Mouse (Mus musculus) gastrocnemius, postnatal 4 days (tissue): ENCODE data around the gene Rab23. TPM values are rescaled to one million over a fixed set of nuclear protein-coding genes. Genes with fewer than 3 reads are reported as not detected.
"Not testable (repeated sequence)": the region's sequence is repeated elsewhere in the genome, so short reads cannot be mapped to it uniquely, and the experiment has no call there.

Experiments used
- DNase-seq, 2 experiments: peaks; one replicate each; pipeline ENCODE4 v3.0.0; 2021 to 2022; ENCODE audit warnings: low spot score in 2 of 2, mixed read lengths in 2 of 2
- total RNA-seq, 2 experiments: library from RNA; stranded (reverse); gene quantifications; 2 replicates each; pipeline ENCODE4 v1.2.3; 2021

Gene Rab23
- total RNA-seq, 2 experiments from 2014 or later = 18.4 to 19.7 TPM

DNA sequence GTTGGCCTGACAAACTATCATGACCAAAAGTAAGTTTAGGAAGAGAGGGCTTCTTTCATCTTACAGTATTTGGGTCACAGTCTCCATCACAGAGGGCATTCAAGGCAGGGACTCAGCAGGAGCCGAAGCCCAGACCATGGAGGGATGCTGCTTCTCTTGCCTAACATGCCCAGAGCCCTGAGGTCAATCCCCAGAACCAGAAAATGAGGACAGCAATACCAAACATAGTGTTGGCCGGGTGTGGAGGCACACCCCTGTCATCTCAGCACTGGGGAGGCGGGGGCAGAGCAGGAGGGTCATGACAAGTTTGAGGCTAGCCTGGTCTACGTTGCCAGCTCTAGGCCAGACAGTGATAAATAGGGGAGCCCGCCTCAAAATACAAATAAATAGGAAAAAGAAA, 5.4 kb downstream of the Rab23 start:
- no peak for DNase-seq

DNA sequence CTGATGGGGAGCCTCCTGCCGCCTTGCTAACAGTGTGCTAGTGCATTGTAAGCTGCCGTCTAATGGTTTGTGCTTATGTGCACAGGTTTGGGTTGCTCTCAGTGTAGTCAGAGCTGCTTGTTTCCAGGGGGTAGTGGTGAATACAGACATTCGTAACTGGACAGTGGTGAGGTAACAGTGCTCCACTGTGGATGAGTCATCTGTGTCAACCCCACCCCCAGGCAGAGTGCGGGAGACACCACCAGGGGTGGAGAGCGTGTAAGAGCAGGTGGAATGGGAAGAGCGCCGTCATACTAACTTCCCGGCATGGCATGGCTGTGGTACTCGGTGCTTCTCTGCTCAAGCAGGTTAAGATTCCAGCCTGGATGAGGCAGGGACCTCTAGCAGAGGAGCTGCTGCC, 13.4 kb downstream of the Rab23 start:
- no peak for DNase-seq

DNA sequence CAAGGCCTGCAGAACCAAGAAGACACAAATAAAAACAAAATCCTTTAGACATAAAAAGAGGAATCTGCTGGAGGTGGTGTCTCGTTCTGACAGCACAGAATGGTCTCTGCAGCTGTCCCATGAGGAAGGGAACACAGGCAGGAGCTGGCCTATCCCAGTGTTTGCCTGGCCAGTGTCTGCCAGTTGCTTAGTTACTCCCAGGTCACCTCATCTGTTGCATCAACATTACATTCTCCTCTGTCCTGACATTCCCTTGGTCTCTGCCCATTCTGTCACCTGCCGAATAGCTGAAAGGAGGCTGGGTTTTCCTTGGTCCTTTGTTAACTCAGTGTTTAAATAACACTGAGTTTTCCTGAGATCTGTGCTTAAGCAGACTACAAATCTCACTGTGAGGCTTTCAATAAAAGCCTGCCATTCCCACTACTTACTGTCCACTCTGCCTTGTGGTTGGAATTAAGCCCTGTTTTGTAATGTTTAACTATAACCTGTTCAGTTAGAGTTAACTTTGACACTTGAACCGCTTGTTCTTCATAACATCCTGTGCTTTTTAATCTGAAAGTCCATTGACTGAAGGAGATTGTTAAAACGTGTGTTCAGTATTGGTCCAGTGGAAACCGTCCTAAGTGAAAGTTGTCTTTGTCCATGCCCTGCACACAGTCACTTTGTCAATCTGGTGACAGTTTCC, 14.5 kb downstream of the Rab23 start:
- no peak for DNase-seq

DNA sequence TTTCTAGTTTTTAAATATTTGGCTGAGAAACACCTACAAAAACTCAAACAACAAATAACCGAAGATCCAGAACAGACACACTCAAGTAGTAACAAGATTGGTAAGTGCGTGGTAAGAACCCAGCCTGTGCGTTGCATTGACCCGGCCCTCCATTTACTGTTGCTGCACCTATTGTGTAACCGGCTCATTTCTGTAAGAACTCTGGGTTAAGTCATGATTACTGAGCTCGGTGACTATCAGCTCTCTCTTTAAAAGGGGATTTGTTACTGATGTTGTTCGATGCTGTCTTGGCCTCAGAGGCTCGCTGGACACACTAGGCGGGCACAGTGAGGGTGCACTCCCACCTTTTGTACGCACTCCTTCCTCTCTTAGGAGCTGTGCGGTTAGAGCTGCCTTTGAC, 18.6 kb downstream of the Rab23 start:
- no peak for DNase-seq

DNA sequence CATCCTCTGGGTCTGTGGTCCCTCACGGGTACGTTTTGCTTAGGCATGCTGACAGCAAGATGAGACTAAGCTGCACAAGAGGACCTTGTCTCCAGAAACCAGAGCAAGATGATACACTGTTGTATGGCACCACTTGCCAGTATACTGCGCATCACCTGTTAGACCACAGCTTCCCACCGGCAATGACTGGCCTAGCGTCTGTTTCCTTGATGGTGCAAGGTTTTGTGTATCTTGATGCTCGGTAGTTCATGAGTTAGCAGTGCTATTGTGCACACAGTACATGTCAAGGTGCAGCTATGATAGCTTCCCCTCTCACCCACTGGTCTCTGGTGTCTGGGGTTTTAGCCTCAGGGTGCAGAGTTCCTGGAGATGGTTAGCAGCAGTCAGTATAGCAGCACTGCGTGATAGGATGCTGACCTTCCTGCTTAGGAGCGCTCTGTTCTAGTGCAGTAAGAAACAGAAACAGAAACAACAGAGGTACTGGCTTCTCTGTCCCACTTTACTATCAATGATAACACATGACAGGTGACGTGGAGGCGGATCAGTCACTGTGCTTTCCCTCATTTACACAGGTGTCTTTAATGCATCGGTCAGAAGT, 19.1 kb downstream of the Rab23 start:
- no peak for DNase-seq

DNA sequence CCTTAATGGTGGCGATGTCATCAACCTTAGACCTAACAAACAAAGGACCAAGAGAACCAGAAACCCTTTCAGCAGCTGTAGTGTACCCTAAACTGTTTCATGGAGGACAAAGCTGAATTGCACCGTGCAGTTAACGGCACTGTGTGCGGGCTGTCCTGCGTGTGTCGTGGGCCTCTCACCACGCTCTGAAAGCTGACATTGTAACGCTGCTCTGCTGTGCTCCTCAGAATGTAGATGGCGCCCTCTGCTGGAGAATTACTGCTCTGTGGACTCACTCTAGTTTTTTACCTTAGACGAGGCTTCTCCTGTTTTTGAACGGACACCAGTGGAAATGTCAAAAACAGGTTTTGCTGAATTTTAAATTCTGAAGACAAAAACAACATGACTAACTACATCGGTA, 19.6 kb downstream of the Rab23 start:
- DNase-seq = peak; percentile 70 to 84

DNA sequence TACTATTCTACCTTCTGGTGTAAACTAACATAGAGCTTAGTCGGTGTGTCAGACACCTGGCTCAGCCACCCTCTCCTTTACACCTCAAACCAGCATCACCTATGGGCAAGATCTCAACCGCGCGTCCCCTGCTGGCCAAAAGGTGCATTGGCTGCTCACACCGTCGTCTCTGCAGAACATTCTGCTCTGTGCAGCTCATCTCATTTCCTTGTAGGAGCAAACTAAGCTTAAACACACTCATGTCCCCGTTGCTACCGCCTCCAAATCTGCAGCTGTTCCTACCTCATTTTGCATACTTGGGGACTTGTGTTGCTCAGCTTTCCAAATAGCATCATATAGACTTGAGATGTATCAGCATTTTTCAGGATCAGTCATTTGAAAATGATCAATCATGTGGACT, 23.2 kb downstream of the Rab23 start:
- no peak for DNase-seq

DNA sequence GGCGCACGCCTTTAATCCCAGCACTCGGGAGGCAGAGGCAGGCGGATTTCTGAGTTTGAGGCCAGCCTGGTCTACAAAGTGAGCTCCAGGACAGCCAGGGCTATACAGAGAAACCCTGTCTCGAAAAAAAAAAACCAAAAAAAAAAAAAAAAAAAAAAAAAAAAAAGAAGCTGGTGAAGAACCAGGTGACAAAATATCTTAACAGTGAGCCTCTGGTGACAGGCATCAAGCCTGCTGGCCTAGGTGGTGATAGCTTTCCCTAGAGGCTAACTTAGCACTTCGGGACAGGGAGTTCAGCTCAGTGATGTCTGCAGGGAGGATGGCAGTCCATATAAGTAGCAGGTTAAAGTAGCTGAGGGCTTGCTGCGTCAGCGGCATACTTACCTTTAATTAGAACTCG, 25.1 kb downstream of the Rab23 start:
- DNase-seq = not testable (repeated sequence)

DNA sequence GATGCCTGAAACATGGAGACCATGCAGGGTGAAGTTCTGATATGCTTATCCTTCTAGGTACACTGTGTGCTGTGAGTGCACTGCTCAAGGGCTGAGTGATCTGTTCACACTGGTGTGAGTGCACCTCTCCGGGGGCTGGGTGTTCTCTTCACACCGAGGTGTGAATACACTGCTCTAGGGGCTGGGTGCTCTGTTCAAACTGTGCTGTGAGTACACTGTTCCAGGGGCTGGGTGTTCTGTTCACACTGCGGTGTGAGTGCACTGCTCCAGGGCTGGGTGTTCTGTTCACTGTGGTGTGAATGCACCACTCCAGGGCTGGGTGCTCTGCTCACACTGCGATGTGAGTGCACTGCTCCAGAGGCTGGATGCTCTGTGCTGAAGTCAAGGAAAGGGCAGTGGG, 26.2 kb downstream of the Rab23 start:
- no peak for DNase-seq

DNA sequence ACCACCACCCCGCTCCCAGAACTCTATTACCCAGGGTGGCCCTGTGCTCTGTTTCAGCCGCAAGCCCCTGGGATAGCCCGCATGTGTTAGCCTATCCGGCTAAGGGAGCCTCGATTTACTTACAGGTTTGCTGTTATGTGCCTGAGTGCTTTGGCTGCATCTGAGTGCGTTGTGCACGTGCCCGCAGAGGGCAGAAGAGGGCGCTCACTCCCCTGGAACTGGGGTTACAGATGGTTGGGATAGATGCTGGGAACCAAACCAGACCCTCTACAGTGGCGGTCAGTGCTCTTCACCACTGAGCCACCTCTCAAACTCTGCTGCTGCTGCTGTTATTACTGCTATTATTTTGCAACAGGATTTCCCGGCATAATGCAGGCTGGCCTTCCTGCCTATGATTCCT, 29.4 kb downstream of the Rab23 start:
- no peak for DNase-seq

DNA sequence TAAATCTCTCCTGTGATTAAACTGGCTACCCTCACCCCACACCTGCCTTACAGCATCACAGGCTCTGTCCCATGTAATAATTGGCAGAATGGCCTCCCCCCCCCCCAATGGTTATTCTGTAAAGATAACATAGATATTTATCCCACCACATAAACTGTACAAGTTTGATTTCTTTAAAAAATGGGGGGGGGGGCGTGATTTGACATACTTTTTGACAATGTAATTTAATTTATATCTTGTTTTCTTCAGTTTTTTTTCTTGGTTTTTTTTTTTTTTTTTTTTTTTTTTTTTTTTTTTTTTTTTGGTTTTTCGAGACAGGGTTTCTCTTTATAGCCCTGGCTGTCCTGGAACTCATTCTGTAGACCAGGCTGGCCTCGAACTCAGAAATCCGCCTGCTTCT, 30.0 kb downstream of the Rab23 start:
- not testable (repeated sequence) for DNase-seq

DNA sequence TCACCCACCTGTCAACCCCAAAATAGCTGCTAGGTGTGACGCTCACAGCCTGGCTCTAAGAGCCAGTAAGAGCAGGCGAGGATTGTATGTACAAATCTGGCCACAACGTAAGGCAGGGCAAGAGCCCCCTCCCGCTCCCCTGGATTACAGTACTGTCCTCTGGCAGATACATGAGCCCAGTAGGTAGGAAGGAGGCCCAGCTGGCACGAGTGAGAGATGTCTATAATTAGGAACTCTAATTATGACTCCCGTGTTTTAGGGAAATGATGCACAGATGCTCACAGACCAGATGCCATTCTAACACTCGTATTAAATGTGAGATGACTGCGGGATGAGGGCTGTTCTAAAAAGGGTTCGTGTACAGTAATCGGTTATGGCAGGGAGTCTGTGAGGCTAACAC, 31.6 kb downstream of the Rab23 start:
- no peak for DNase-seq

DNA sequence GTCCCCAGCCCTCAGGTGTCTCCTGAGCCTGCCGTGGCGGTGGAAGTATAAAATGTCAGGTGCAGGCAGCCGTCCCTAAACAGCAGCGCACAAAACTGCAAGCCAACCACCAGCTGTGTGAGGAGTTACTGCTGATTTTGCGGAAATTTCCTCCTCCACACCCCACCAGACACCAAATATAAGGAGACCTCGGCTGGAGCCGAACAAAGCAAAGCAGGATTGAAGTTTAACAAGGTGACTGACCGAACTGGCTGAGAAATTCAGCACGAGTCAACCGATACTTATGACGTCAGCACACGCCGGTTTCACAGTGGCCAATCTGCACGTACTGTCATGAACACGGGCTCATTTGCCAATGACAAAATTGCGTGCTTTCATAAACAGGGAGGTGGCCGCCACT, 34.4 kb downstream of the Rab23 start:
- no peak for DNase-seq

DNA sequence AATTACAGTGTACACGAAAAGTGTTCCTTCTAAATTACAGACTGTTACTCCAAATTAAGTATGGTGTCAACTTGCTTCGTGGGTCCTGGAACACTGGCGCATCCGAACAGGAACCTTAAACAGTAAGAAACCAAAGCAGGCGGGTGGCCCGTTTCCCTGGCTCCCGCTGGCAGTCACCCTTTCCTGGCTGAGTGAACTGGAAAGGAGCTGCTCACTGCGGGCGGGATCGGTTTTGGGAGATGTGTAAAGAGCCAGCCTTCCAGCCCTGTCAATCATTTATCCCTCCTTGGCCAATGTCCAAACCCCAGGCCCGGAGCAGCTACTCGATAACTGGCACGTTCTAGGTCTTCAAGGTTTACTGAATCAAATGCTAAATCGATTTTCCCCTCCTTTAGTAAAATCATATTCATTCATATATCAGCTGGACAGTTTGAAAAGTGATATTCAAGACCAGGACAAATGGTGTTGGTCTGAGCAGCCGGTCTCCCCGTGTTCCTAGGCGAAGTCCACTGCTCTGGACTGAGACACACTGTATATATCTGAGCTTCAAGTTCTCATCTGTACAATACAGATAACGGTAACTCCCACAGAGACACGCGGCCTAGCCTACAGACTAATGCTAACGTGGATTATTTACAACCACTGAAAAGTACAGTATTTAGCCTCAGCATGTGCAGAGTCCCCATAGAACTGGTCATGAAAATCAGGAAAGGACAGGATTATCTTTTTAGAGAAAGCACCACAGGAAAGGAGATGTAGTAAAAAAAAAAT, 35.5 kb downstream of the Rab23 start:
- no peak for DNase-seq

DNA sequence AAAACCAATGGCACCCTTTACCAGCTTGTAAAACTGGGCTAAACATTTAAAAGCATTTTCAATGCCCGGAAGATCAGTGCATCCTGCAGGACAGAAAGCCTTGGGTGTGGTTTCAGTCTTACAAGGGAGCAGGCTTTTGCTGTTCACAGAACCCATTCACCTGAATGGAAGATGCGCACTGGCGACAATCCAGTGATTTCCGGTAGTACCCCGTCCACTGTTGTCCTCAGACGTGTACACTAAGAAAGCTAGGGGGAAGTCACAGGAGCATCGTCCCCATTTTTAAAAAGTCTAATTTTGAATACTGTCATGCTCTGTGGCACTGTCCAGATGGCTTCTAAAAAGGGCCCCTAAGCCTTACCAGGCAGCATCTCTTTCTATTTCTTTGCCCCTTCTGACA, 36.1 kb downstream of the Rab23 start:
- DNase-seq = no peak

DNA sequence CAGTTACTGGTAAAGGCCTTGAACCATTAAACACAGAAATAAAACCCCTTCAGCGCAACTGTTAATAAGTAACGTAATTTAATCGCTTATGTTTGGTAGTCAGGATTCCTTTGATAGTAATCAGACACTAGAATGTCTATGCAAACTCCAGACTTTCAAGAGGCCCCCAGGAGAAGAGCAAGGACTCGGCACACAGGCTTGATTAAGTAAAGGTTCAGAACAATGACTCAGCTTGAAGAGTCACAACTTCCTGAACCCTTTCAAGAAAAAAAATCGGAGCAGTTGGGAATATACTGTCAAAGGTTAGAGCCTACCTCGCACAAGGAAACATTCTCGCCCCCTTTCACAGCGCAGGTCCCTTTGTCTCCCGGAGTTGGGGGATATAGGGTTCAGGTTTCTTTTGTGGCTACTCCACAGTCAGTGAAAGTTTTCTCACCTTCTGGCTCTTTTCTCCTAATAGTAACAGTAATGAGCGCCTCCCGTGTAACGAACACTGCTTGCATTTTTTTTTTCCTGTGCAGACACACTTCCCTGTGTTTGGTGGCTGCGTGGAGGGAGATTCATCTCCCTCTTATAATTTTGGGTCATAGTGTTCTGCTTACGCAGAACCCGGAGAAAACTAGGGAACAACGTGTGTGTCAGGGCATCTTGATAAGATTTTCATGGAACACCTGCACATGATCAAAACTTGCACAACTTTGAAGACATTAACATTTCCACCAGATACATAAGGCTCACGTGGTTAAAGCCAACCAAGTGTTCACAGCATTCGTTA, 36.8 kb downstream of the Rab23 start:
- no peak for DNase-seq

DNA sequence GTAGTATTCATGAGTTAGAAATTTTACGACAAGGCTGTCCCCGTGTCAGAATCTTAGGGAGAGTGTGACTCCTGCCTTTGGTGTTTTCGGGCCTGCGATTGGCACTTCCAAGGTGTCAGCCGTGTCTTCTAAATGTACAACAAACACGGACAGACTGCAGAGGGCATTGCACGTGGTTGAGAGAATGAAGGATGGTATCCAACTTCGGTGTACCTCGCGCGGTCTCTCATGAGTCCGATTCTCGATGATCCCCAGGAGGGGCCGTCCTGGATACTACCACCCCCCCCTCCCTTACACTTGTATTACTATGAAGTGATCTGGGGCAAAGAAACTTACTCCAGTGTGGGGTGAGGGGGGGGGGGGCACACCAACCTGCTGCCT, 37.3 kb downstream of the Rab23 start:
- no peak for DNase-seq

DNA sequence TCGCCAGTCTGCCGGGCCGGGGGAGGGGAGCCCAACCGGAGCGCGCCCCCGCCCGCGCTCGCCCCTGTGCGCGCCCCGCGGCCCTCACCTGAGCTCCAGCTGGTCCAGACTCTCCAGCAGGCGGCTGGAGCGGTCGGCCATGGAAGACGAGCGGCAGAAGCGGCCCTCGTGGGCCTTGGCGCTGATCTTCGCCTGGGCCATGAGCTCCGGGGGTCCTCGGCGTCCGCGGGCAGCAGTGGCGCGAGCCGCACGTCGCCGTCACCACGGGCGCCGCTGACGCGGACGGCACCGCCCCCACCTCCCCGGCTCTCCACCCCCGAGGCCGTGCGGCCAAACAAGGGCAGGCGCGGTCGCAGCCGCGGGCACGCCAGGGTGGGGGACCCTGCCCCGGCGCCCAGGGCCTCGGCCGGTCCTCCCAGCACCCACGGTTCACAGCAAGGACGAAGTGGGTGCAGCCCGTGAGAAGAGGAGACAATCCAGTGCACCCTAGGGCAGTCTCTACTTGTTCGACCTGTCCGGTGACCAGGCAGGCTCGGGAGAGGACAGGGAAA, 37.9 kb downstream of the Rab23 start, which contains the start of gene Bag2:
Gene Bag2, minus strand, starts transcription at position 305 of the 551 bp plus-strand sequence.
- peak; percentile 61 to 70 for DNase-seq

DNA sequence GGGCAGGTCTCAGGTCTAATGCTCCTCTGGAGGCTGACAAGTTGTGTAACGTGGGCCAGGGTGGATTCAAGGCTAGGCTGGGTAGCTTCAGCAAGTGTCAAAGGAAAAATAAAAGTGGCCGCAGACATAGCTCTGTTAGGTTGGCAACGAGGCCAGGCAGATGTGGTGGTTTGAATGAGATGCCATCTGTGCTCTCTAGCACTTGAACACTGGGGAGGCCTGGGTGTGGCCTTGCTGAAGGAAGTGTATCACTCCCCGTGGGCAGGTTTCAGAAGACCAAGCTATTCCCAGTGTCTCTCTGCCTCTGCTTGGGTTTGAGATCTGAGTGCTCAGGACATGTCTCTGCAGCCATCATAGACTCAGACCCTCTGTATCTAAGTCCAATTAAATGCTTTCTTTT, 38.8 kb downstream of the Rab23 start:
- DNase-seq = no peak

DNA sequence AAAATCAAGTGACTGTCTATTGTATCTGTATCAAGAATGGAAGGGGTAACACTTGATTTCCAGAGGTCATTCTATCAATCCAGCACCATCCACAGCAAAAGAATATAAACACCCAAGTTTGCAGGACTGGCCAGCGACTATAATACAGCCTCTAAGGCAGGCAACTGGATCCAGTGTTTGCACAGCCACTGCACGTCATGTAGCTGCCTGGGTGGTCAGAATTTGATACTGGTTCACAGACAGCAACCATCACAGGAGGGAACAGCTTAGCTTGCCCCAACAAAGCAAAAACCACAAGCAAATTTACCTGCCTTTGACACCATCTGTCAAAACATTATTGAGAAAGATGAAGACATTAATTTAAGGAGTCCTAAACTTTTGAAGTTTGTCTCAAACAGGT, 44.1 kb downstream of the Rab23 start:
- DNase-seq = no peak

DNA sequence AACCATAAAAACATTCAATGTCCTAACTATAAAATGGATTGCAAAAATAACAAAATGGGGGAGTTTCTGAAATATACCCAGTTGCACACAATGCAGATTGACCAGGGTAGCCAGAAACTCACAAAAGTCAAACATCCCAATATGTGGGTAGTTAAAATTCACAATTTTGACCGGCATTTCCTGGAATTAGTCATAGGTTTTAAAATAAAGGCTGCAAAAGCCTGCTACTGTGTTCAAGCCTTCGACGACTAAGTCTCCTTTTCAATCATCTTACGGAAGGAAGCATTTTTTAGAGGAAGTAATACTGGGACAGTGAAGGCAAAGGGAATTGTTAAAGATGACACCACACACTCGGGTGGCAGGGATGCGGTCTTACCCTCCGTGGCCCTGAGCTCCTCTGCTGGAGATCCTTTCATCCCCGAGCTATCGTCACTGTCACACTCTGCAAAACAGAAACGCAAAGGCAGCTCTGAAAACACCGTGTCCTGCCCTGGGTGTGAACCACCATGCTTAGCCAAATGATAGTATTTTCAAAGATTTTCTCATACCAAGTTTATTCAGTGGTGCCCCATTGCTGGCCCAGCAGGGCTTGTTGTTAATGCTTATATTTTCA, 45.9 kb downstream of the Rab23 start:
- DNase-seq = no peak
